Mouse (Mus musculus): ENCODE results near the gene Eif5b.
"Not testable (repeated sequence)": the region's sequence is repeated elsewhere in the genome, so short reads cannot be mapped to it uniquely, and the experiment has no call there.

The Eif5b gene

DNA sequence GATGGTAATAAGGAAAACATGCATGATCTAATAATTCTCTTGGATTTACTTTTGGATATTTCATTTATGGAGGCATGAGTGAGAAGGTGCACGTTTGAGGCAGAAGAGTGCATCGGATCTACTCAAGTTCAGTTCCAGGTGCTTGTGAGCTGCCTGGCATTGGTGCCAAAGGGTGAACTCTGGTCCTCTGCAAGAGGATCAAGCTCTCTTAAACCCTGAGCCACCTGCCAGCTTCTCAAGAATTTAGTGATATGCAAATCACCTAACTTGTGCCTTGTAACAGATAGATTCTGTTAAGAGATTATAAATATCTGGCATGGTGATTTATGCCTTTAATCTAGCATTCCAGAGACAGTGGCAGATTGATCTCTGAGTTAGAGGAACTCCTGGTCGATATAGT, 5.2 kb downstream of the Eif5b start:
- no peak for DNase-seq (ENCODE audit: low spot score in 2 of 2)

DNA sequence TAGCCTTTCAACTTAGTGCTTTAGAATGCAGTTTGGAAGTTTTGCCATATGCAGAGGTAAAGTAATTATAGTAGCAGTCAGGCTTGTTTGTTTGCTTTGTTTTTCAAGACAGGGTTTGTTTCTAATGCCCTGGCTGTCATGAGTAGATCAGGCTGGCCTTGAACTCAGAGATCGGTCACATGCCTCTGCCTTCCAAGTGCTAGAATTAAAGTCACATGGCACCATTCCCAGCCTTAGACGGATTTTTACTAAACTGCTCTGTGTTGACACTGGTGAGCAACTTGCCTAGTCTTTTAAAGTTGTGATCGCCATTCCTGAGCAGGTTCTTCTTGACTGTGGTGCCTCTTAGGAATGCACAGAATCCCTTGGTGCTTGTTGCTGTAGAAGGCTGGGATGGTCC, 8.9 kb downstream of the Eif5b start:
- DNase-seq (ENCODE audit: low spot score in 2 of 2) = no peak

DNA sequence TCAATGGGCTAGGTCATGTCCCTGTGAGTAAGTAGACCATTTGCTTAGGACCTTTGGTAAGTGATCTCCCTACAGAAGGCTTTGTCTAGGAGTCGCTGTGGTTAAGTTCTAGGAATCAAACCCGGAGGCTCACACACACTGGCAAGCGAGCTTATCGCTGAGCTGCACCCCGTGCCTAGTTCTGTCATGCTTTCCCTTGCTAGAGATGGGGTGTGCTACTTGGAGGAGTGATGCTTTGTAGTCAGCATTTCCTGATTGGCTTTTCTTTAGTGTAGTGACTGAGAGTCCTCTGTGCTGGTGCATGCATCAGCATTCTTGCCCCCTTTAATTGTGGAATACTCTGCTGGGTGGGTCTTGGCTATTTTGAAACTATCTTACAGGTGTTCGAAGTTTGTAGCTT, 13.8 kb downstream of the Eif5b start:
- no peak for DNase-seq (ENCODE audit: low spot score in 2 of 2)

DNA sequence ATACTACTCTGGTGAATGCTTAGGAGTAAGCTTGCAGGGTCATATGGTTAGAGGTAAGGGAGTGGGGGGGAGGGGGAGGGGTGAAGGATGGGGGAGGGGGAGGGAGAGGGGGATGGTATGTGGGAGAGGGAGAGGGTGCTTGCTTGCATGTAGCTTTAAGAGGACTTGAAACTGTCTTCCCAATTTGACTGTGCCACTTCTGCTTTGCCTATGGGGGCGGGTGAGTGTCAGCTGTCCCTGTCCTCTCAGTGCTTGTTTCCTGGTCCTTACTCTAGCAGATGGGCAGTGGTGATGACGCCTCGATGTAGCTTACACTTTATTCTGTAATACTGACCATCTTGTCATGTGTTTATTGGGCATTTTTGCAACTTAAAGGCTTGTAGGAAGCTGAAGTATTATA, 14.3 kb downstream of the Eif5b start:
- DNase-seq (ENCODE audit: low spot score in 2 of 2) = no peak

DNA sequence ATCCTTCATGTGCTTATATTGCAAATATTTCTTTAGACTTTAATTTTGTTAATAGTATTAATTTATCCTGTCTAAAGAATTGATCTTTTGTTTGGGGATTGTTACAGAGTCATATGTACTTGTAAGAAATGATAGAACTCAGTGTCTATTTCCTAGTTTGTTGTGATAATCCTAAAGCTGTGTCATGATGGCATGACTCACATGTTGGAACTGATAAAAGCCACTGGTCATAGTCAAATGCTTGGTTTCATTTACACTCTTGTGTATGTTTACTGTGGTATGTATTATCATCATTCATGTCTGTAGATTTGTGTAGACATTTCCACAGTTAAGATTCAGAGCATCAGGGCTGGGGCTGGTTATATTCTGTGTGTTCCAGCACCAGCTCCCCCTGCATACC, 14.7 kb downstream of the Eif5b start:
- DNase-seq (ENCODE audit: low spot score in 2 of 2) = no peak

DNA sequence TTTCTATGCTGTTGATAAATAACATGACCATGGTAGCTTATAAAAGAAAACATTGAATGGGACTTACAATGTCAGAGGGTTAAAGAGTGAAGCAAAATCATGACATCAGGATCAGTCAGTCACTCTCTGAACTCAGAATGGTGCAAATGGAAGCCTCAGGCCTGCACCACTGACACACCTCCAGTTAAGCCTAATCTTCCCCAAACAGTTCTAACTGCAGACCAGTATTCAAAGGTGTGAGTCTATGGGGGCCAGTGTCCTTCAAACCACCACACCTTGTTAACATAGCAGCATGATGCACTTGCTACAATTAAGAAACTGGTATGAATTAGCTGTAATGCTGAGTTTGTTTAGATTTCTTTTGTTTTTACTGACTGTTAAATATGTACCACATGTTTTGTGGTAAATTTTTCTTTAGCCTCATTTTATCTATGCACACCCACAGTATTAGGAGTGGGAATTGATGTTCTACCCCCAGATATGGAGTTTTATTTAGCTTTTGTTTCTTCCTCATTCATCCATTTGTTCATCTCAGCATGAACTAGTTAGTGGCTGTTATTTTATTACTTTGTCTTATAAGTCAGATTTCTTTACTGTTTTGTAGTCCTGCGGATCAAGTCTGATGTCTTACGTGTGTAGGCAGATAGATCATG, 16.9 kb downstream of the Eif5b start:
- no peak for DNase-seq (ENCODE audit: low spot score in 2 of 2)

DNA sequence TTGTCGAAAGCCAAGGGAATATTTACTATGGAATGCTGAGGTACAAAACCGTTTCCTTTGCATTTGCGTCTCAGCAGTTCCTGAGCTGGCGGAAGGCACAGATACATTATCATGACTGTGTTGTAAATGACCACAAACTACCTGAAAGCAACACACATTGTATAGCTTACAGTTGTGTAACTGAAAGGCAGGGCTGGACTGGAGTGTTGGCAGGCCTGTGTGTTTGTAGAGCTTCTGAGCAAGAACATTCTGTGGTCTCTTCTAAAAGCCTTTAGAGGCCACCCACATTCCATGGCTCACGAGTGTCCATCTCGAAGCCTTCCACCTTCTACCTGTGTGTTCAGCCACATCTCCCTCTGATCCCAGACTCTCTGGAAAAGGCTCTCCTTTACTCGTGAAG, 29.5 kb downstream of the Eif5b start:
- no peak for DNase-seq (ENCODE audit: low spot score in 2 of 2)

DNA sequence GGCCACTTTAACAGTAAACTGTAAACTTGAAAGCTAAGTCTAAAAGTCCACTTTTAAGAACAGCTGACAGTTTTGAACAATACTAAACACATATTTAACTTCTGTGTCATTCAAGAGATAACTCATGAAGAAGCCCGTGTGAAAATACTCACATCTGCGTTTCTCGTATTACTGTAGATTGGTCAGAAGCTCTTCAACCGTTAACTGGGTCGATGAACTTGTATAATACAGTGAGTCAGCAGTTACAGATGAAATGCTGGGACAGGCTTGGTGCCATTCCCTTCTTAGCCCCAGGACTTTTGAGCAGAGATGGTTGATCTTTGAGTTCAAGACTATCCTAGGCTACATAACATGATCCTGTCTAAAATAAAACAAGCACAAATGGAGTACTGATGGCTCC, 33.6 kb downstream of the Eif5b start:
- no peak for DNase-seq (ENCODE audit: low spot score in 2 of 2)

DNA sequence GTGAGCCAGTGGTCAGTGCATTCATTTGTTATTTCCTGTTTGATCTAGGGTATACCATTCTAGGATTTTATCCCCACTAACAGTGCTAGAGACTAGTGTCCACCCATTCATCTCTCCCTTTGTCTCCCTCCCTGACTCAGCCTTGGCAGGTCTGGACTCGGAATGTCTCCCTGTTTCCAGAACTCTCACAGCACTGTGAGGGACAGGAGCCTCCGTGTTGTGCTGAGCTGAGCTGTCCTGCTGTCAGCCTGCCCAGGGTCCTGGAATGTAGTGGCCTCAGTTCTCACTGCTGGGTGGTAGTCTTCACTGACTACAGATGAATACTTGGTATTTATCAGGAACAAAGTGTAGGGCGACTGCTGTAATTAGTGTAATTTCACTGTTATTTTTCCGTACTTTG, 37.7 kb downstream of the Eif5b start:
- DNase-seq (ENCODE audit: low spot score in 2 of 2) = no peak

DNA sequence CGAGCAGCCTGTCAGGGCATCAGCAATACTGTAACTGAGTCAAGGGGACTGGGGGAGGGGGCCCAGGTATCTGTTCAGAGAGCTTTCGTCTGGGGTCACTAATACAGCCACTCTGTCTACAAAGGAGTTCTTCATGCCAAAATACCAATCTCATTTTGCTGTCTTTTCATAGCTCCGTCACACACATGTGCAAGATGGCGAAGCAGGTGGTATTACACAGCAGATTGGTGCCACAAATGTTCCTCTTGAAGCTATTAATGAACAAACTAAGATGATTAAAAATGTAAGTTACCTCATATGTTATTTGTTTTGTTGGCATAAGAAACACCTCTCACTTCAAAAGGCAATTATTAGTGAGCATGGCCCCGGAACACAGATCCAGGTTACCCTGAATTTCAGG, 39.6 kb downstream of the Eif5b start:
- no peak for DNase-seq (ENCODE audit: low spot score in 2 of 2)

DNA sequence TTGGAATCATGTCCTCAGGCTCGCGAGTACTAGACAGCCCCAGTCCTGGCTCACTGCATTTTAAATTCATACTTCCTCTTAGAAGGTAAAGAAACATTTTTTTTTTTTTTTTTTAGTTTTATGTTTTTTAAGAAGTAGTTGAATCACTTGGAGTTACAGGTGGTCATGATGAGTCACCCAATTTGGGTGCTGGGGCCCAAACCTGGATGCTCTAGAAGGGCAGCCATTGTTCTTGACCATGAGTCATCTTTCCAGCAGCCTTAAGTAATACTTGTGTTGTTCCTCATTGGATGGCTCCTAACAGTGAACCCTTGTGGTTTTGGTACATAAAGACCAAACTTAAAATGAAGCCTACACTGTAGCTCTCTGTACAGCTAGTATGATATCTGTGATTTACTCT, 41.1 kb downstream of the Eif5b start:
- DNase-seq (ENCODE audit: low spot score in 2 of 2) = no peak

DNA sequence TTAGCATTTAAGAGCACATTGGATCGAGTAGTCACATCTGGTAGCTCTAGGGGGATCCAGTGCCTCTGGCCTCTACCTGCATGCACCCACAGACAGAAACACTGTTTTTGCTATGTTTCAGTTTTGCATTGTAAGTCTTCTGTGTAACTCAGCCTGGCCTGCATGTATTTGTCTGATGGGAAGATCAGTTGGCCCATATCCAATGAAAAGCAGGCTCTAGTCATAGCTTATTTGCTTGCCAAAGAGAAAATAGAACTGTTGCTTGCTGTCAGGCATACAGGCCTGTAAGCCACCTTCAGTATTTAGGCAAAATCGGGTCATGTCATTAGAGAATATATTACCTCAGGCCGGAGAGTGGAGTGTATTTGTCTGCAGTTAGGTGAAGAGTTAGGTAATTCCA, 50.3 kb downstream of the Eif5b start:
- DNase-seq (ENCODE audit: low spot score in 2 of 2) = no peak

DNA sequence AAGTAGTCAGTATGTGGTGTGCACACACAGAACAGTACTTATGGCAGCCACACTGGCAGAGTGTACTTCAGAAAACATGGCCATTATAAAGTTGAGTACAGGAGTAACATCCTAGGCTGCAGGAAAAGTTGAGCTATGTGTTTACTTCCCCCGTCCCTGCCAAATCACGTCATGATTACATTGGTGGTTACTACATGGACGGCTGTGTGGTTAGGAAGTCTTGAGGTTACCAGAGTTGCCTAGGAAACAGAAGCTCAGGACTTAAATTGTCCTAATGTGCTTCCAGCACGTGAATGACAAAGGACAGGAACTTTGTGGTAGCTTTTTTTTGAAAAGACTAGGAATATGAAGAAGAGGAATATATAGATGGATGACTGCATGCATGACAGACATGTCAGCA, 51.8 kb downstream of the Eif5b start:
- DNase-seq (ENCODE audit: low spot score in 2 of 2) = no peak

DNA sequence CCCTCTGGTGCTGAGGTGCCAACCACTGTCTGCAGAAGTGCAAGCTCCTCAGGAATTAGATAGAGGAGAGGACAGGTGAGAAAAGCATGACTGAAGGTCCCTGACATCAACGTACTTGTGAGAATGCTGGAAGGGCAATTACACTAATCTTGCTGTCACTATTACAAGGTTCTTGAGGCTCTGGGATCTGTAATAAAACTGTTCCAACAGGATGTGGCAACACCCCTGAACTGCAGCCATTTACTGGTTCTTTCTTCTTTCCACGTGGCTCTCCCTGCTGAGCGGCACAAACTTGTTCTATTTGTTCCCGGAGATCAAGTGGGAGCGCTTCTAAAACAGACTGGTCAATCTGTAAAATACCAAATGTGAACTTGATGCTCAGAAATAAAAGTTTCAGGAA, 57.4 kb downstream of the Eif5b start:
- no peak for DNase-seq (ENCODE audit: low spot score in 2 of 2)

DNA sequence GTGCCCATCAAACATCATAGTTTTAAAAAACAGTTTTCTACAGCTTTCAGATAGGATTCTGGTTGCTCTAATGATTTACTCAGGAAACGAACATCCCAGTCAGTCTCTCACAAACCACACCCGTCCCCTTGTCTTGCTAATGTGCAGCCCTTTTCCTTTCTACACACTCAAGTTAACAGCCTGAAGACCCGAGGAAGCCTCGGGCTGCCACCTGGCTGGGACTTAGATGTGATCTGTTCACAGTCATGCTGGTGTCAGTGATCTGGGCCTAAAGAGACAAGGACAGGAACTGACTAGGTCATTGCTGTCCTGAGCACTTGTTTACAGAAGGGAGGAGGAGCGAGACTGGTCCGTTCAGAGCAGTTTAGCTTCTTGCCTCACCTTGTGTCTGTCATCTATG, 60.6 kb downstream of the Eif5b start:
- no peak for DNase-seq (ENCODE audit: low spot score in 2 of 2)

DNA sequence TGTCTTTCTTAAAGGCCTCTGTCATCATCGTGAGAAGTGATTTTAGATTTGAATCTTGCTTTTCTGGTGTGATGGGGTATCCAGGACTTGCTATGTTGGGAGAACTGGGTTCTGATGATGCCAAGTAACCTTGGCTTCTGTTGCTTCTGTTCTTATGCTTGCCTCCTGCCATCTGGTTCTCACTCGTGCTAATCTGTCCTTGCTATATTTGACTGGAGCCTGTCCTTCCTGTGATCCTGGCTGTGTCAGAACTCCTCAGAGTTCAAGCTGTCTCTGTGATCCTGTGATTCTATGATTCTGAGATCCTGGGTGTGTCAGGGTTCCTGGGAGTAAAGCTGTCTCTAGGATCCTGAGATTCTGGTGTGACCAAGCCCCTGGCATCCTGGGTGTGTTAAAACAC, 64.3 kb downstream of the Eif5b start:
- not testable (repeated sequence) for DNase-seq (ENCODE audit: low spot score in 2 of 2)

DNA sequence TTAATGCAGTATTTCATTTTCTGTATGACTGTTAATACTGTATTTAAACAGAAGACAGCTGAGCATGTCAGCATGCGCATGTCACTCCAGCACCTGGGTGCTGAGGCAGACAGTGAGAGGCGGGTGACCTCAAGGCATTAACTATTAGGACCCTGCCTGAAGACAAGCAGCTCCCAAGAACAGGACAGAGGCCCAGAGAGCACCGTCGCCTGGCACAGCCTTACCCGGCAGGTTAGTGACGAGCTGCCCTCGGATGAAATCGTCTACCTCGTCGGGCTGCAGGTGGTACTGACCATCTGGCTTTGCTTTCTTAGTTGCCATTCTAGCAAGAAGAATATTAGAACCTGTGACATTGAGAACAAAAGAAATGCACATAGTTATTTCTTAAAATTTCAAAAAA, 69.5 kb downstream of the Eif5b start:
- DNase-seq (ENCODE audit: low spot score in 2 of 2) = no peak

DNA sequence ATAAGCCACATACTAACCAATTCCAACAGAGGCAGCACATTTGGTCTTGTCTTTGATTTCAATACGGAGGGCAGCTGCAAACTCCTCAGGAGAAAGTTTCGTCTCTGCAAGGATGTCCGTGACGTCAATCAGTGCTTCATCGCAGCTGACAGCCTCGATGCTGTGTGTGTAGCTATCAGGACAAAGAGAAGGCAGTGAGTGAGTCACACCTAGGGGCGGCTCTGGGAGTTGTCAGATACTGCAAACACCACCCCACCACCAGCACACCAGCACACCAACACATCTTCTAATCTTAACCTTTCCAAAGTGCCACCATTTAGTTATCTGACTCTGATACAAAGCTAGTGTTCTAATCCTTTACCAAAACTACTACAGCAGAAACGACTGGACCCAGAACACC, 73.5 kb downstream of the Eif5b start:
- no peak for DNase-seq (ENCODE audit: low spot score in 2 of 2)

DNA sequence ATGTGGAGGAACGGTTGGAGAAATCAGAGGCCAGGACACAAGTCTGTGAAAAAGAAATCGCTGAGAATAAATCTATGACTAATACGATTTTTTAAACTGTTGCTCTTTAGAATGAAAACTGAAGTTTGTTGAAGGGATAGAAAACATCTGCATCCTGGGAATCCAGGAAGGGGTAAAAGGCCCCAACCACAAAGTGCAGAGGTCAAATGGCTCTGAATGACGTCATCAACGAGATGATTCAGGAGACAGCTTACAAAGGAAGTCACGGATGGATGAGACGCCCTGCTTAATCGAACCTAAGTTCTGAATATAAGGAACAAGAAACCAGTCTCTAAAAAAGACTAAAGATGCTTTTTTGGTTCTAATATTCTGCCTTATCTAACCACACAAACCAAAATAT, 83.5 kb downstream of the Eif5b start:
- no peak for DNase-seq (ENCODE audit: low spot score in 2 of 2)

DNA sequence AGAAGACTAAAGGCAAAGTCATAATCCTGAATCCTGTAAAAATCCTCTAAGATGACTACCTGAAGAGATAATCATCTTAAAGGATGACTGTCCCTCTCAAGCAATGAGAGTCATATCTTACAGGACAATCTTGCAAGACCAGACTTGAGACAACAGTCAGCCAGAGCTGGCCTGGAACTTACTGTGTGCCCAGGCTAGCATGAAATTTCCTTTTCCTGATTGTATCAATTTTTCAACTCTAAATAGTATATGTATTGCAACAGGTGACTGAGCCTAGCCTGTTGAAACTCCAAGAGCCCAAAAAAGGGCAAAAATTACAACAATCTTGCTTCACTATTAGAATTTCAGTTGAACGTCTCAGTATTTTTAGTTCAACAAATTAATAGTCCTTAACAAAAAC, 105.4 kb downstream of the Eif5b start:
- no peak for DNase-seq (ENCODE audit: low spot score in 2 of 2)

DNA sequence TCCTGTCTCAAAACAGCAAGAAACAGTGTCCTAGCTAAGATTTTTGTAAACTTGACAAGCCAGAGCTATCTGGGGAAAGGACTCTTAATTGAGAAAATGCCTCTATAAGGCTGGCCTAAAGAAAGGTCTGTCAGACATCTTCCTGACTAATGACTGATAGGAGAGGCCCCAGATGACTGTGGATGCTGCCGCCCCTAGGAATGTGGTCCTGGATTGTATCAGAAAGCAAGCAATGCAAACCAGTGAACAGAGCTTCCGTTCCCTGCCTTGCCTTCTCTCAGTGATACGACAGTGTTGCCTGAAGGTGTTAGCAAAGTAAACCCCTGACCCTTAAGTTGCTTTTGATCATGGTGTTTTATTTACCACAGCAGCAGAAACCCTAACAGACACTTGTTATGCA, 106.0 kb downstream of the Eif5b start:
- no peak for DNase-seq (ENCODE audit: low spot score in 2 of 2)

Measured in cerebellum, postnatal 4 days (tissue).